Mouse (Mus musculus) liver, postnatal 0 days (tissue): Measurements from ENCODE around the gene Ptprd. TPM values are rescaled to one million over a fixed set of nuclear protein-coding genes. Genes with fewer than 3 reads are reported as not detected.

Source experiments
- ATAC-seq: fragments of 200-750 bp; cut with Nextera tagmentation; 2 replicates; pipeline ENCODE4 v1.8.0; 2017; ENCODE audit warnings: mild to moderate bottlenecking, moderate library complexity
- DNase-seq: peaks from one replicate; pipeline ENCODE4 v3.0.0-alpha.2; 2016
- H3K27ac ChIP-seq: fragments of 300-500 bp; sonication (generic); 2 replicates; pipeline ENCODE4 v1.5.1; 2014; ENCODE audit warnings: antibody characterized with exemption, moderate library complexity, mild to moderate bottlenecking, low read depth
- H3K27me3 ChIP-seq: fragments of 300-500 bp; sonication (generic); 2 replicates; pipeline ENCODE4 v1.6.1; 2014; ENCODE audit warnings: low read length, control low read depth, mixed read lengths; ENCODE audit not compliant: insufficient read depth
- H3K36me3 ChIP-seq: fragments of 300-500 bp; sonication (generic); replicated peaks from 2 replicates; pipeline ENCODE4 v1.6.1; 2014; ENCODE audit warnings: mild to moderate bottlenecking, control low read depth, low read length, moderate library complexity, mixed read lengths; ENCODE audit not compliant: insufficient read depth
- H3K4me1 ChIP-seq: fragments of 300-500 bp; sonication (generic); 2 replicates; pipeline ENCODE4 v1.6.1; 2014; ENCODE audit warnings: antibody characterized with exemption, mild to moderate bottlenecking, control low read depth; ENCODE audit not compliant: insufficient read depth
- H3K4me2 ChIP-seq: fragments of 300-500 bp; sonication (generic); 2 replicates; pipeline ENCODE4 v1.6.1; 2014; ENCODE audit warnings: low read depth, mild to moderate bottlenecking, low read length, moderate library complexity, mixed read lengths
- H3K4me3 ChIP-seq: fragments of 300-500 bp; sonication (generic); 2 replicates; pipeline ENCODE4 v1.5.1; 2014; ENCODE audit warnings: low read depth, low read length
- H3K9ac ChIP-seq: fragments of 300-500 bp; sonication (generic); replicated peaks from 2 replicates; pipeline ENCODE4 v1.6.1; 2014; ENCODE audit warnings: mild to moderate bottlenecking, moderate library complexity
- H3K9me3 ChIP-seq: fragments of 300-500 bp; sonication (generic); 2 replicates; pipeline ENCODE4 v1.6.1; 2016; ENCODE audit warnings: mild to moderate bottlenecking, control low read depth, low read length, mixed read lengths
- CTCF ChIP-seq: sonication (generic); IDR thresholded peaks from 2 replicates; pipeline ENCODE4 v1.5.1; 2016; ENCODE audit warnings: antibody characterized with exemption, low read depth
- EP300 ChIP-seq: IDR thresholded peaks from 2 replicates; pipeline ENCODE4 v1.6.1; 2016; ENCODE audit warnings: antibody characterized with exemption, low read depth, mild to moderate bottlenecking
- WGBS: fragments of 180-500 bp; shearing (Covaris S2); extraction: QIAGEN DNeasy Blood & Tissue Kit; methylation state at CpG from one replicate; pipeline ENCODE4 v1.1.7; 2014; ENCODE audit not compliant: insufficient replicate concordance; 5-methylcytosine and 5-hydroxymethylcytosine counted together
- polyA plus RNA-seq: library from polyadenylated mRNA; unstranded; fragments of >200 nt; fragmentation: Nextera tagmentation; extraction: Ambion mirVana; gene quantifications from 2 replicates; pipeline ENCODE4 v1.2.1, GENCODE M21; 2015

Ptprd gene
- polyA plus RNA-seq, 1 experiment from 2014 or later, result 9.3 TPM

DNA sequence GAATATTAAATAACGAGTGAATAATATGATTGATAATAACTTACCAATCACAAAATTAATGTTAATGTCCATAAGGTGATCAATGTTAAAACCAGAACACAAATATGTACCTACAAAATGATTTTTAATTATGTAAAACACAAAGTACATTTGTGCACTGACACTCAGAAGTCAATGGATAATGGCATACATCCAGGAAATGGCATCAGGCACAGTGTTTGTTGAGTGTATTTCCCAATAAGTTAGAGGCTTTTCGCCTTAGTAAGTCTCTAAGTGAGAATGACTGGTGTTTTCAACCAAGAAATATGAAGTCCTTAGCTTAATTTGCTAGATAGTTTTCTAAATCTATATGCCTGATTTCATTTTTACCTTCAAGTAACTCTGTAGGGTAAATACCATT is 1843.5 kb downstream of the Ptprd start:
- Histone ChIP-seq H3K4me3 (no peak overlapping the region), H3K36me3 (no peaks in the 10 kb centered on the region), H3K27ac (no peak overlapping the region), H3K4me2 (no peak overlapping the region), H3K9ac (no peak overlapping the region), H3K27me3 (no peaks in the 10 kb centered on the region), H3K4me1 (0 out of 2 replicates have a peak, but pooled peaks cover 4% of the 10 kb centered on the region), H3K9me3 (no peaks in the 10 kb centered on the region)
- DNase-seq, result no peak
- TF ChIP-seq EP300 (no peak), CTCF (no peak)
- no peak for ATAC-seq
- 63% methylated on average over 2 of the region's 2 CpGs for WGBS

DNA sequence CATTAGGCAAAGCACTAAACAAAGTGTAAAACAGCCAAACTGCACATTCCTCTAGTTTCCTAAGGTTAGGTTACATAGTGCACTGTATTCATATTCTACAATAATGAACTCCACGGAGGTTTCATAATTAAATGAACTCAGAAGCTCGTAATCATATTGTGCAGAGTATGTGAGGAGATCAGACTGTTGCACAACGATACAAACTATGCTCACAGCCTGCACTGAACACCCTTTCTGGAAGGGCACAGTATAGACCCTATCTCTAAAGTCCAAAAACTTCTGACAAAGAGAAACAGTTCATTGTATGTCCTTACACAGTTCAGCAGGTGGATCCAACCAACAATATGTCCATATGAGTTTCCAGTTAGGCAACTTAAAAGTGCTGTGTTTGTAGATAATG is 1844.5 kb downstream of the Ptprd start:
- no peak for ATAC-seq
- WGBS, result 66% methylated on average over 3 of the region's 3 CpGs
- TF ChIP-seq EP300 (no peak), CTCF (no peak)
- Histone ChIP-seq H3K9ac (no peak overlapping the region), H3K27ac (no peak overlapping the region), H3K9me3 (no peaks in the 10 kb centered on the region), H3K4me2 (no peak overlapping the region), H3K4me3 (no peak overlapping the region), H3K27me3 (no peaks in the 10 kb centered on the region), H3K36me3 (no peaks in the 10 kb centered on the region), H3K4me1 (0 out of 2 replicates have a peak, but pooled peaks cover 4% of the 10 kb centered on the region)
- no peak for DNase-seq

DNA sequence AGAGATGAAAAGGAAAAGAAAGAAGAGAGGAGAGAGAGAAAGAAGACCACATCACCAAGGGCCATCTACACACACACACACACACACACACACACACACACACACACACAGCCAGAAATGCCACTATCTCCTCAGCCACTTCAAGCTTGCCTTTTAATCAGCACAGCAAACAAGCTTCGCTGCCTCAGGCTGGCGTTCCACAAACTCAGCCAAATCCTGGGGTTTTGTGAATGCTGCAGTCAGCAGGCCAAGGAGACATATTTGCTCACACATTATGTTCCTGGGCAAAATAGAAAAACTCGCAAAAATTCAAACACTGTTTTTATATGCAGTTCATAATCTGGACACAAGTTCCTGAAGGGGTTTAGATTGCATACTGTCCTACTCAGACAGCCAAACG is 1845.9 kb downstream of the Ptprd start:
- ATAC-seq (no peak), DNase-seq (no peak)
- H3K4me2 ChIP-seq, result no peak overlapping the region
- no peak for TF ChIP-seq CTCF
- TF ChIP-seq EP300, result no peak
- no peak overlapping the region for H3K27ac ChIP-seq
- H3K4me1 ChIP-seq, result 0 out of 2 replicates have a peak, but pooled peaks cover 4% of the 10 kb centered on the region
- no peaks in the 10 kb centered on the region for H3K27me3 ChIP-seq
- H3K4me3 ChIP-seq, result no peak overlapping the region
- H3K9ac ChIP-seq, result no peak overlapping the region
- H3K9me3 ChIP-seq, result no peaks in the 10 kb centered on the region
- no peaks in the 10 kb centered on the region for H3K36me3 ChIP-seq
- WGBS, result 65% methylated on average over 4 of the region's 4 CpGs

DNA sequence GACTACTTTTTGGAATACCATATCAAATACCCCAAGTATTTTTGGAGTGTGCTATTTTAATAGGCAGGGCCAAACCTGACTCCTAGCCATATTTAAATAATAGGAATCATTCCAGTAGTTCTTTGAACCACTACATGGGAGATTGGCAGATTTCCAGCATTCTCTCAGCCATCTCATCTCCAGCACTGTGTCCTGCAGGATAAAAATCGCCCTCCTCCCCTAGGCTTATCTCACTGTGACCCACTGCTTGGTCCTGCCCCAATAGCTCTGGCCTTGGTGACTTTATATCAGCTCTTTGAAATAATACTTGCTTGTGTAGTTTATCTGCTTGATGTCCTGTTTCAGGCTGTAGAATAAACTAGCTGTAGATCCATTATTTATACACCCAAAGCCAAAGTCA is 1850.2 kb downstream of the Ptprd start:
- ATAC-seq (no peak), DNase-seq (peak; percentile 17)
- H3K4me1 ChIP-seq, result no peaks in the 10 kb centered on the region
- 42% methylated on average over 1 of the region's 1 CpGs for WGBS
- no peak overlapping the region for H3K9ac ChIP-seq
- H3K4me3 ChIP-seq, result no peak overlapping the region
- no peaks in the 10 kb centered on the region for H3K9me3 ChIP-seq
- H3K27me3 ChIP-seq, result no peaks in the 10 kb centered on the region
- H3K27ac ChIP-seq, result no peak overlapping the region
- H3K36me3 ChIP-seq, result no peaks in the 10 kb centered on the region
- no peak overlapping the region for H3K4me2 ChIP-seq
- no peak for TF ChIP-seq CTCF
- TF ChIP-seq EP300, result no peak

DNA sequence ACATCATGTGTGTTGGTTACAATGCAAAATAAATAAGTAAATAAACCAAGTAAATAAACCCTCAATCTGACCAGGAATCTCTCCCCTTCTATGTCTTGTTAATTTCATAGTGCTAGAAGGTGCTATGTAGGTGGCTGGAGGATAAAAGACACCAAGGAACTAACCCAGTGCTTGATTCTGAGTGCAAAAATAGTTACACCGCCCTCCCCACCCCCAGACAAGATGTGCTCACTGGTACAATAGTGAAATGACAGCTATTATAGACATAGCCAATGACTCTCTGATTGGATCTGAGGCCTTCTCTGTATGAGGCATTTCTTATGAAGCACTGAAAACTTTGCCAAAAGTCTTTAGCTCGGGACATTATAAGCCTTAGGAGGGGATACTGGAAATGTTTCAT is 1857.6 kb downstream of the Ptprd start:
- Histone ChIP-seq H3K9ac (no peak overlapping the region), H3K9me3 (no peaks in the 10 kb centered on the region; the same call in 1 of the 2 replicates), H3K4me3 (no peak overlapping the region), H3K4me1 (no peaks in the 10 kb centered on the region), H3K27me3 (no peaks in the 10 kb centered on the region), H3K27ac (no peak overlapping the region), H3K4me2 (no peak overlapping the region), H3K36me3 (no peaks in the 10 kb centered on the region)
- 66% methylated on average over 2 of the region's 2 CpGs for WGBS
- ATAC-seq (no peak), DNase-seq (no peak)
- TF ChIP-seq CTCF, result no peak
- no peak for TF ChIP-seq EP300

DNA sequence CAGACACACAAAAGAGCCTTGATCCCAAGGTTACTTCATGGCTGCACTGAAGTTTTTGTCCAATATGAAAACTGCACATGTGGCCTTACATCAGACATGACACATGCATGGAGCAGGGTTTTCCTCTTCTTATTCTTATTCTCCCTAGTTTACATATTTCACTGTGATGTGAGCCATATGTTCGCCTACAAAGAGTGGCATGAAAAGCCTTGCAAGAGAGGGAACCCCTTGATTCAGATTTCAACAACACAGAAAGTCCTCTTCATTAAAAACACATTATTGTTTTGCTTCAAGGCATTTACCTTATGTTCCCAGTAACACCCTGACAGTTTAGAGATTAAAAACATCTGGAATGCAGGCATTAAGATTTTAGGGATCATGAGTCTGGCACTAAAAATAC is 1859.3 kb downstream of the Ptprd start:
- no peak for DNase-seq
- H3K36me3 ChIP-seq, result no peaks in the 10 kb centered on the region
- no peak overlapping the region for H3K4me3 ChIP-seq
- H3K9me3 ChIP-seq, result no peaks in the 10 kb centered on the region; the same call in 1 of the 2 replicates
- no peak for TF ChIP-seq CTCF
- TF ChIP-seq EP300, result no peak
- 77% methylated on average over 1 of the region's 1 CpGs for WGBS
- H3K4me1 ChIP-seq, result no peaks in the 10 kb centered on the region
- H3K4me2 ChIP-seq, result no peak overlapping the region
- ATAC-seq, result no peak
- no peaks in the 10 kb centered on the region for H3K27me3 ChIP-seq
- H3K27ac ChIP-seq, result no peak overlapping the region
- H3K9ac ChIP-seq, result no peak overlapping the region
